Mouse (Mus musculus) c-Kit-positive CD71-negative TER-119-negative erythroid progenitor cells, embryonic 14.5 days (primary cell): Measurements from ENCODE around the gene Smim20.

Experiments
- DNase-seq: peaks from one replicate; pipeline ENCODE4 v3.0.0-alpha.2; 2013; ENCODE audit warnings: low read depth

The Smim20 gene

GRCm38 (mm10) chr5:53307437-53307836 is 40.6 kb downstream of the Smim20 start:
- DNase-seq, result no peak

GRCm38 (mm10) chr5:53314404-53315167 is 47.7 kb downstream of the Smim20 start:
- DNase-seq, result no peak

GRCm38 (mm10) chr5:53315829-53316228 is 48.9 kb downstream of the Smim20 start:
- no peak for DNase-seq

GRCm38 (mm10) chr5:53317396-53317795 is 50.5 kb downstream of the Smim20 start:
- no peak for DNase-seq

- no peak for DNase-seq
These were observed 51.1 kb downstream of the Smim20 start for GRCm38 (mm10) chr5:53317885-53318466.

- no peak for DNase-seq
These were observed 53.4 kb downstream of the Smim20 start for GRCm38 (mm10) chr5:53320331-53320730.

GRCm38 (mm10) chr5:53321901-53322300 is 55.0 kb downstream of the Smim20 start:
- no peak for DNase-seq

- DNase-seq, result no peak
These were observed 55.6 kb downstream of the Smim20 start for GRCm38 (mm10) chr5:53322471-53322870.

- no peak for DNase-seq
These were observed 56.2 kb downstream of the Smim20 start for GRCm38 (mm10) chr5:53323121-53323520.

GRCm38 (mm10) chr5:53324256-53324655 is 57.4 kb downstream of the Smim20 start:
- no peak for DNase-seq

GRCm38 (mm10) chr5:53324791-53325190 is 57.9 kb downstream of the Smim20 start:
- DNase-seq, result no peak

GRCm38 (mm10) chr5:53326023-53326422 is 59.1 kb downstream of the Smim20 start:
- peak; percentile 28 for DNase-seq

GRCm38 (mm10) chr5:53326491-53326890 is 59.6 kb downstream of the Smim20 start:
- no peak for DNase-seq
